Mouse (Mus musculus) stomach, embryonic 16.5 days (tissue): Measurements from ENCODE around the gene Setd1a. TPM values are rescaled to one million over a fixed set of nuclear protein-coding genes. Genes with fewer than 3 reads are reported as not detected.

Experiments used
- ATAC-seq: fragments of 200-750 bp; cut with Nextera tagmentation; 2 replicates; pipeline ENCODE4 v1.8.0; 2017; ENCODE audit warnings: moderate number of reproducible peaks, moderate TSS enrichment; ENCODE audit not compliant: insufficient read depth, low FRiP score
- H3K27ac ChIP-seq: fragments of 300-500 bp; sonication (generic); 2 replicates; pipeline ENCODE4 v1.5.1; 2014; ENCODE audit warnings: low read length
- H3K27me3 ChIP-seq: fragments of 300-500 bp; sonication (generic); 2 replicates; pipeline ENCODE4 v1.6.1; 2014; ENCODE audit warnings: low read length, control low read depth, mixed read lengths; ENCODE audit not compliant: control insufficient read depth, insufficient read depth
- H3K36me3 ChIP-seq: fragments of 300-500 bp; sonication (generic); 2 replicates; pipeline ENCODE4 v1.6.1; 2014; ENCODE audit warnings: low read length; ENCODE audit not compliant: control insufficient read depth, insufficient read depth
- H3K4me1 ChIP-seq: fragments of 300-500 bp; sonication (generic); 2 replicates; pipeline ENCODE4 v1.6.1; 2014; ENCODE audit warnings: low read length, control low read depth, mixed read lengths; ENCODE audit not compliant: control insufficient read depth, insufficient read depth
- H3K4me2 ChIP-seq: fragments of 300-500 bp; sonication (generic); 2 replicates; pipeline ENCODE4 v1.6.1; 2014; ENCODE audit warnings: low read depth, low read length, mixed read lengths
- H3K4me3 ChIP-seq: fragments of 300-500 bp; sonication (generic); replicated peaks from 2 replicates; pipeline ENCODE4 v1.5.1; 2014; ENCODE audit warnings: mild to moderate bottlenecking, low read length
- H3K9ac ChIP-seq: fragments of 300-500 bp; sonication (generic); 2 replicates; pipeline ENCODE4 v1.6.1; 2014; ENCODE audit warnings: low read length
- H3K9me3 ChIP-seq: fragments of 300-500 bp; sonication (generic); replicated peaks from 2 replicates; pipeline ENCODE4 v1.6.1; 2016; ENCODE audit warnings: low read length, control low read depth; ENCODE audit not compliant: control insufficient read depth
- WGBS: fragments of 180-500 bp; shearing (Covaris S2); extraction: QIAGEN DNeasy Blood & Tissue Kit; methylation state at CpG from one replicate; pipeline ENCODE4 v1.1.7; 2014; 5-methylcytosine and 5-hydroxymethylcytosine counted together
- polyA plus RNA-seq: library from polyadenylated mRNA; unstranded; fragments of >200 nt; fragmentation: Nextera tagmentation; extraction: Ambion mirVana; gene quantifications from 2 replicates; pipeline ENCODE4 v1.2.1, GENCODE M21; 2015

Gene Setd1a
- polyA plus RNA-seq, 1 experiment from 2014 or later = 16.4 TPM

DNA sequence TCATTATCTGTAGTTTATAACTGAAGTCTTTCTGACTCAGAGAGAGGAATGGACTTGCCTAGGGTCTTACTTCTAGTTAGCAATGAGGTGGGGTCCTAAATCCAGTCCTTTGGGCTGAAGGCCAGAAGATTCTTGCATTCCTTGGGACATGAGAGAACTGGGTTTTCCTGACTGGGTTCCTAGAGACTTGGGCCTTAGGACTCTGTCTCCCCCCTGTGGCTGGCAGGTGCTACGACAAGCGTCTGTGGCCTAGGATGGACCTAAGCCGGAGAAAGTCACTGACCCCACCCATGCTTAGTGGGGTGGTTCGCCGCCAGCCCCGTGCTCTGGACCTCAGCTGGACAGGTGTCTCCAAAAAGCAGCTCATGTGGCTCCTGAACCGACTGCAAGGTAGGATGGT lies 15.4 kb upstream of the Setd1a start:
- H3K9me3 ChIP-seq = no peaks in the 10 kb centered on the region
- H3K9ac ChIP-seq = peak overlapping the region; percentile 5; the same call in 1 of the 2 replicates
- H3K27ac ChIP-seq = no peak overlapping the region
- 29% methylated on average over 7 of the region's 7 CpGs for WGBS
- no peaks in the 10 kb centered on the region for H3K27me3 ChIP-seq
- peaks cover 4% of the 10 kb centered on the region; the same call in 1 of the 2 replicates for H3K4me1 ChIP-seq
- H3K4me2 ChIP-seq = no peak overlapping the region
- H3K4me3 ChIP-seq = no peak overlapping the region
- peak; percentile 71; the same call in 1 of the 2 replicates for ATAC-seq
- peaks cover 16% of the 10 kb centered on the region; the same call in 1 of the 2 replicates for H3K36me3 ChIP-seq

DNA sequence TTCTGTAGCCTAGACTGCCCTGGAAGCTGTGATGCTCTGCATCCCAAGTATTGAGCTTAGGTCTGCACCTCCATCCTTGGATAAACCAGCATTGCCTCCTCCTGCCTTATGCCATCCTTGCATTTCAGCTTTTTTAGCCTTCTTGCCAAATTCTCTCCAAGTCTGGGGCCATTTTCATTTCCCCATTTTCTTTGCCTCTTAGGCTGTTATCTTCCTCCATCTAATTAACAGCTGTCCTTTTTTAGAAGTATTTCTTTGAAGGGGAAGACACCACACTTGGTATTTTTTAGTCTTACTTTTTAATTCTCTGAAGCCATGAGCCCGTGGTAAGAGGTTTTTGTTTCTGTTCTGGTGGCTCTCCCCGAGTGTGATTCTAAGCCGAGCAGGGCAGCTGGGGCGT lies 12.8 kb upstream of the Setd1a start:
- no peak for ATAC-seq
- H3K27me3 ChIP-seq = no peaks in the 10 kb centered on the region
- no peak overlapping the region for H3K27ac ChIP-seq
- WGBS = 92% methylated on average over 4 of the region's 4 CpGs
- no peak overlapping the region for H3K4me3 ChIP-seq
- H3K4me2 ChIP-seq = no peak overlapping the region
- peaks cover 16% of the 10 kb centered on the region; the same call in 1 of the 2 replicates for H3K36me3 ChIP-seq
- H3K9me3 ChIP-seq = no peaks in the 10 kb centered on the region
- H3K4me1 ChIP-seq = 0 out of 2 replicates have a peak, but pooled peaks cover 4% of the 10 kb centered on the region
- no peak overlapping the region for H3K9ac ChIP-seq

GRCm38 (mm10) chr7:127765756-127766155 lies 10.7 kb upstream of the Setd1a start:
- H3K27ac ChIP-seq = no peak overlapping the region
- peaks cover 7% of the 10 kb centered on the region for H3K4me1 ChIP-seq
- H3K9ac ChIP-seq = no peak overlapping the region
- WGBS = 74% methylated on average over 2 of the region's 2 CpGs
- H3K36me3 ChIP-seq = peaks cover 16% of the 10 kb centered on the region; the same call in 1 of the 2 replicates
- ATAC-seq = no peak
- no peaks in the 10 kb centered on the region for H3K9me3 ChIP-seq
- no peak overlapping the region for H3K4me2 ChIP-seq
- H3K27me3 ChIP-seq = no peaks in the 10 kb centered on the region
- no peak overlapping the region for H3K4me3 ChIP-seq

DNA sequence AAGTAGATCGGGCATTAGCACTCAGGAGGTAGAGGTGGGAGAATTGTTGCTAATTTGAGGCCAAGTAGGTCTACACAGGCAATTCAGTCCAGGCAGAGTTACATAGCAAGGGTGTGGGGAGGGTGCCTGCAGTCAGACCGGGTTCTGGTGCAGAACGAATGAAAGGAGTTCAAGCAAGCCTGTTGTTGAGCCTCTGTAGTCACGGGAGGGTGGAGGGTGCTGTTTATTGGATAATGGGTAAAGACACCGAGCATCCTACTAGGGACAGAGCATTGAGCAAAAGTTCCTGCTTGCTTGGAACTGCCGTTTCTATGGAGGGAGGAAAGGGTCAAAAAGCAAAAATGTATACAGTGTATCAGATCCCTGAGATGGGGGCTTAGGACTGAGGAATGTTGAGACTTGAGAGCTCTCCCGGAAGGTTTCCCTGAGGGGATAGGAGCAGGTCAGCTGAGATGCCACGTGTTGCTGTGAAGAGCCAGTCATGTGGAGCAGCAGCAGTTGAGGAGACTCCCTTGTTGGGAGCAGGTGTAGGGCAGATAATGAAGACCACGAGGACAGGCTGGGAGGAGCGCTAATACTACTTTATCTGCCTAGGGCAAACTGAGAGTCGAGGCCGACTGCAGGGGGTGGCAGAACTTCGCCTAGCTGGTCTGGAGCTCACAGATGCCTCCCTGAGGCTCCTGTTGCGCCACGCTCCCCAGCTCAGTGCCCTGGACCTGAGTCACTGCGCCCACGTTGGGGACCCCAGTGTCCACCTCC lies 9.4 kb upstream of the Setd1a start:
- no peak overlapping the region for H3K27ac ChIP-seq
- 75% methylated on average over 17 of the region's 17 CpGs for WGBS
- H3K4me2 ChIP-seq = no peak overlapping the region
- no peak for ATAC-seq
- no peaks in the 10 kb centered on the region for H3K9me3 ChIP-seq
- no peak overlapping the region for H3K9ac ChIP-seq
- no peak overlapping the region for H3K4me3 ChIP-seq
- H3K4me1 ChIP-seq = peaks cover 11% of the 10 kb centered on the region
- H3K27me3 ChIP-seq = no peaks in the 10 kb centered on the region
- peaks cover 16% of the 10 kb centered on the region; the same call in 1 of the 2 replicates for H3K36me3 ChIP-seq

DNA sequence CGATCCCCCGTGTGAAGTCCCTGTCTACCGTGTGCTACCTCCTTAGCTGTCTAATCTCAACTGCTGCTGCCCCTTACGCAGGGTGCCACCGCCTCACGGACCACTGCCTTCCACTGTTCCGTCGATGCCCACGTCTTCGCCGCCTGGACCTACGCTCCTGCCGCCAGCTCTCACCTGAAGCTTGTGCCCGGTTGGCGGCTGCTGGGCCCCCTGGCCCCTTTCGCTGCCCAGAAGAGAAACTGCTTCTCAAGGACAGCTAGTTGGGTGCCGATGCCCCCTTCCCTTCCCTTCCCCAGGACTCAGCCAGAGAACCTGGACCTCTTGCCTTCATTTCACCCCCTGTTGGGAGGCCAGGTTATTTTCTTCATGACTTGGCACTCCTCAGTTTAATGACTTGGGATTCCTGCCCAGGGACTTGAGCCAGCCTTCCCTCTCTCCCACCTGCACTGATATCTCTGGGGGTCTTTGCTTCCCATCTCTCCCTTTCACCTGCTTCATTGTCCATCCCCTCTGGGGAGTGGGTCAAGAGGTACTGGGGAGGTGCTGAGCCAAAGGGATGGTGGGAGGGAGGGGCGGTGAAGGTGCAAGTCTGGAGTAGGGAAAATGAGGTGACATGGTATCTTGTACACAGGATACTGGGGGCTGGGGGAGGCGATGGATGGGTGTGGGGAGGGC lies 8.7 kb upstream of the Setd1a start:
- Histone ChIP-seq H3K36me3 (peaks cover 12% of the 10 kb centered on the region; the same call in 1 of the 2 replicates), H3K4me3 (no peak overlapping the region), H3K9me3 (no peaks in the 10 kb centered on the region), H3K4me1 (peaks cover 11% of the 10 kb centered on the region), H3K9ac (no peak overlapping the region), H3K27me3 (no peaks in the 10 kb centered on the region), H3K4me2 (no peak overlapping the region), H3K27ac (no peak overlapping the region)
- WGBS = 93% methylated on average over 19 of the region's 19 CpGs
- ATAC-seq = no peak

DNA sequence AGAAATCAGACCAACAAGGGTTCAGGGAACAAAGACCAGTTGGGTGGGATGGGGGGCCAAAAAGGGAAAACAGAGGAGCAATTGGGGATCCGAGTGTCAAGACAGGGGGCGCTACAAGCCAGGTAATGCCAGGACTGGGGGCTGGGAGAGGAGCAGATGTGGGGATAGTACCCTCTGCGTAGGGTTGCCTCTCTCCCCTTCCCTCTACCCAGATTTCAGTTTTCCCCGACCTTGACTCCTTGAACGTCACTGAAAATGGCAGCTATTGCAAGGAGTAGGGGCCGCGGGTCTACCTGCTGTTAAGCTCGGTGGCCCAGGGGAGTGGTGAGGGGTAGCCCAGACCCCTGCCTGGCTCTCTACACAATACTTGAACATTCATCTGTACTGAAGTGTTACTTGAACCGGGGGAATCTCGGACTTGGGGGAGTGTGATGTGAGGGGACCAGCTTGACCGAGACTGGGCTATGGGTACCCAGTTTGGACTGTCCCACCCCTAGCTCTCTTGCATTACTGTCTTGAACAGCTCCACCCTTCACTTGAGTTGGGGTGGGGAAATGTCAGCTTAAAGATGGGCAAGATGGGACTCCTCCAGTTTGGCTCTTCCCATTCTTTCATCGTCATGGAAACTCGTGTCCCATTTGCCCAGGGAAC lies 8.0 kb upstream of the Setd1a start:
- no peak; the same call in 1 of the 2 replicates for ATAC-seq
- H3K4me2 ChIP-seq = no peak overlapping the region; the same call in 1 of the 2 replicates
- peaks cover 11% of the 10 kb centered on the region for H3K4me1 ChIP-seq
- no peak overlapping the region for H3K9ac ChIP-seq
- peaks cover 9% of the 10 kb centered on the region; the same call in 1 of the 2 replicates for H3K36me3 ChIP-seq
- no peaks in the 10 kb centered on the region for H3K27me3 ChIP-seq
- peak overlapping the region; percentile 67; the same call in 1 of the 2 replicates for H3K27ac ChIP-seq
- no peak overlapping the region for H3K4me3 ChIP-seq
- H3K9me3 ChIP-seq = no peaks in the 10 kb centered on the region
- 53% methylated on average over 13 of the region's 13 CpGs for WGBS

DNA sequence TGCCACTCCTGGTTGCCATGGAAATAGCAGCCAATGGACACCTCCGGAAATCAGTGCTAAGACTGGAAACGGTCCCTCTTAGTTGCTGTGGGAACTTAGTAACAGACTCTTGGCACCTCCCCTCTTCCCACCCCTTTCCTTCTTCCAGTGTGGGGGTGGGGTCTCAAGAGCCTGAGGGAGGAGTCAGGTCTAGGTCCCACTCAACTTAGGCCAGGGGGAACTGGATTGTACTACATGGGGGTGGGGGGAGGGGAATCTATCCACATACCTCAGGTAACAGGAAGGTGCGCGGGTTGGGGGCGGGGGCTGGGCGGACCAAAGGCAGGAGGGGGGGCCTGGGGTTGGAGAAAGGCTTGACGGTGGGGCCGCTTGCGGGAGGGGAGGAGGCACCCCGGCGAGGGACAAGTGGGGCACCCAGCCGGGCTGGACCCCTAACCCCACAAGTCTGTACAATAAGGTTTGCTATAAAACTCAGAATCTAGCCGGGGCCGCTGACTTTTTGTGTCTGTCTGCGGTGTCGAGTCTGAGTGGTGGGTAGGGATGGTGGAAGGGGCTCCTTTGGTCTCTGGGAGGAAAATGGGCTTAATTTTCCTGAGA lies 7.4 kb upstream of the Setd1a start:
- Histone ChIP-seq H3K27me3 (no peaks in the 10 kb centered on the region), H3K36me3 (peaks cover 4% of the 10 kb centered on the region; the same call in 1 of the 2 replicates), H3K4me2 (peak overlapping the region; percentile 94), H3K4me3 (peak overlapping the region; percentile 72), H3K4me1 (peaks cover 11% of the 10 kb centered on the region), H3K9me3 (no peaks in the 10 kb centered on the region), H3K27ac (peak overlapping the region; percentile 94), H3K9ac (peak overlapping the region; percentile 92)
- WGBS = 1% methylated on average over 13 of the region's 16 CpGs
- peak; percentile 90 for ATAC-seq

GRCm38 (mm10) chr7:127769651-127770038 lies 6.8 kb upstream of the Setd1a start, which contains the start of gene Orai3:
Gene Orai3, plus strand, starts transcription at chr7:127769815.
- no peaks in the 10 kb centered on the region for H3K27me3 ChIP-seq
- WGBS = 0% methylated on average over 24 of the region's 24 CpGs
- no peaks in the 10 kb centered on the region for H3K9me3 ChIP-seq
- peak; percentile 82 for ATAC-seq
- H3K4me2 ChIP-seq = peak within 1 kb of the TSS; percentile 94
- 0 out of 2 replicates have a peak, but pooled peaks cover 4% of the 10 kb centered on the region for H3K36me3 ChIP-seq
- H3K27ac ChIP-seq = peak within 1 kb of the TSS; percentile 94
- peak within 1 kb of the TSS; percentile 72 for H3K4me3 ChIP-seq
- peaks cover 11% of the 10 kb centered on the region for H3K4me1 ChIP-seq
- peak within 1 kb of the TSS; percentile 92 for H3K9ac ChIP-seq
